8 mouse cellular contexts compared by ENCODE assay signal in the genomic region with DNA sequence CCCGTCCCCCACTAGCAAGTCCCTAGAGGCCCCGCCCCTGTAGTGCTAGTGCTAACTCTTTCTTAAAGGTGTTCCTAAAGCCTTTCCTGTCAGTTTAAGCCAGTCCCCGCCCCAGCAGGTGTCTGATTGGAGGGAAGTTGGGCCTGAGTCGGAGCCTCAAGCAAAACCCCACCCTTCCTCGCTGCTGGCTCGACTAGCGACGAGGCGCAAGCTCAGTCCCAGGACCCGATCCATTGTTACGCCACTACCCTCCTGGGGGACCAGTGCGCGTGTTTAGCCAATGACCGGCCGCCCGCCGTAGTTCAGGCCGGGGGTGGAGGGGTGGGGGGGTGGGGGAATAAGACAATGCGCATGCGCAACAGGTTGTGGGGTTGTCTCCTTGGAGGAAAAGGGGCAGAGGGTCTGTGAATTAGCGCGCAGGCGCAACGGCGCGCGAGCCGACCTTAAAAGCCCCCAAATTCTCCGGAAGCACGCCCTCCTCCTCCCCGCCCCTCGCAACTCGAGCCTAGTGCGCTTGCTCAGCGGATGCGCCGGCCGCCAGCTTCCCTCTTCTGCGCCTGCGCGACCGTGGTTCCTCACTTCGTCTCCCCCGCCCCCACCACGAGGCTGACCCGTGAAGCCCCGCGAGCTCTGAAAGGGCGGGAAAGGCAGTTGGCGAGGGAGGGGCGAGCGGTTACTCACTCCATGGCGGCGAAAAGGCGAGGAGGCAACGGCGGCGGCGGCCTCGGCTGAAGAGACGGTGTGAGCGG. TPM values are rescaled to one million over a fixed set of nuclear protein-coding genes. Genes with fewer than 3 reads are reported as not detected.
DNase-seq lines count a peak whose midpoint lies in the region; ATAC-seq lines count a peak whose summit lies in the region.

Nup62 (plus strand) TSS at position 368 of the 749 bp plus-strand sequence.
Il4i1 (plus strand) TSS at position 667 of the 749 bp plus-strand sequence.

- intact Hi-C loops in heart, postnatal 14 days (cut with DNase I) = loop anchor here (2.0 kb wide), 1 partner anchor 33 kb away; the partner anchor contains the start of genes Akt1s1 and Tbc1d17

- peak; percentile 100 for DNase-seq in ES-CJ7 (ENCODE audit: low read depth, low spot score)
- peak; percentile 98 for DNase-seq in cerebellum, adult 11 months
- DNase-seq in forebrain, embryonic 14.5 days (ENCODE audit: low spot score) = peak; percentile 99
- peak; percentile 99 for DNase-seq in heart, postnatal 14 days
- peak; percentile 99 for DNase-seq in layer of hippocampus, adult 11-12 months (ENCODE audit: low spot score)
- peak; percentile 99 for DNase-seq in lung, adult 18-20 months
- DNase-seq in testis, postnatal 14 days (ENCODE audit: low spot score) = peak; percentile 99

- WGBS in forebrain, embryonic 14.5 days = under 1% methylated on average over 62 of the region's 62 CpGs
- under 1% methylated on average over 52 of the region's 62 CpGs for WGBS in neural tube, embryonic 15.5 days

- peak within 1 kb of the TSS; percentile 91 for H3K9ac ChIP-seq in forebrain, embryonic 14.5 days (ENCODE audit: low read length)
- peak within 1 kb of the TSS; percentile 85 for H3K9ac ChIP-seq in neural tube, embryonic 15.5 days (replicated peaks)

- peak within 1 kb of the TSS; percentile 87 for H3K4me2 ChIP-seq in forebrain, embryonic 14.5 days (ENCODE audit: low read length)
- peak within 1 kb of the TSS; percentile 63 for H3K4me2 ChIP-seq in neural tube, embryonic 15.5 days

- no peaks in the 10 kb centered on the region for H3K9me3 ChIP-seq in forebrain, embryonic 14.5 days (replicated peaks; ENCODE audit: control insufficient read depth, low read length)
- H3K9me3 ChIP-seq in neural tube, embryonic 15.5 days (replicated peaks) = no peaks in the 10 kb centered on the region

- peak; percentile 95 for ATAC-seq in forebrain, embryonic 14.5 days
- peak; percentile 93 for ATAC-seq in neural tube, embryonic 15.5 days (ENCODE audit: low FRiP score)

- H3K27ac ChIP-seq in forebrain, embryonic 14.5 days (ENCODE audit: low read depth, low read length) = peak within 1 kb of the TSS; percentile 90
- peak within 1 kb of the TSS; percentile 95 for H3K27ac ChIP-seq in neural tube, embryonic 15.5 days (replicated peaks)

- 0 out of 2 replicates have a peak, but pooled peaks cover 11% of the 10 kb centered on the region for H3K36me3 ChIP-seq in forebrain, embryonic 14.5 days (ENCODE audit: control insufficient read depth, insufficient read depth, low read length)
- H3K36me3 ChIP-seq in neural tube, embryonic 15.5 days = no peaks in the 10 kb centered on the region

- peak within 1 kb of the TSS; percentile 90 for H3K4me3 ChIP-seq in forebrain, embryonic 14.5 days (ENCODE audit: low read depth, low read length)
- H3K4me3 ChIP-seq in neural tube, embryonic 15.5 days (replicated peaks) = peak within 1 kb of the TSS; percentile 99

- peaks cover 28% of the 10 kb centered on the region for H3K4me1 ChIP-seq in forebrain, embryonic 14.5 days (ENCODE audit: control insufficient read depth, insufficient read depth, low read length)
- H3K4me1 ChIP-seq in neural tube, embryonic 15.5 days = peaks cover 48% of the 10 kb centered on the region

- H3K27me3 ChIP-seq in forebrain, embryonic 14.5 days (replicated peaks; ENCODE audit: control insufficient read depth, insufficient read depth, low read length) = no peaks in the 10 kb centered on the region
- H3K27me3 ChIP-seq in neural tube, embryonic 15.5 days (replicated peaks) = no peaks in the 10 kb centered on the region

RNA-seq across cellular contexts. Expression of gene Nup62, which starts in this region (rescaled TPM):
- polyA plus RNA-seq in forebrain, embryonic 14.5 days (2014; fragmentation: Nextera tagmentation; extraction: Ambion mirVana) = 40.4 and 43.6 TPM in 2 replicates
- 10 to 100 TPM; 31.6 to 33.3 TPM for total RNA-seq in heart, postnatal 14 days (2021)
- polyA plus RNA-seq in neural tube, embryonic 15.5 days (2015; fragmentation: Nextera tagmentation; extraction: Ambion mirVana) = 40.7 and 58.0 TPM in 2 replicates

RNA-seq across cellular contexts. Expression of gene Il4i1, which starts in this region (rescaled TPM):
- 1.0 and 1.2 TPM in 2 replicates for polyA plus RNA-seq in forebrain, embryonic 14.5 days (2014; fragmentation: Nextera tagmentation; extraction: Ambion mirVana)
- total RNA-seq in heart, postnatal 14 days (2021) = 1 to 10 TPM in 1 of 2 experiments, under 1 TPM in 1; 0.72 to 1.1 TPM
- 0.78 and 4.7 TPM in 2 replicates for polyA plus RNA-seq in neural tube, embryonic 15.5 days (2015; fragmentation: Nextera tagmentation; extraction: Ambion mirVana)

Comparison
In these comparisons a context has a peak if more than half of its experiments do, and no peak if none do; other contexts are left out.
1. Peak in every context shown above with its lines: DNase-seq, ATAC-seq, H3K4me3 ChIP-seq and H3K27ac ChIP-seq.